Mouse (Mus musculus) liver, embryonic 15.5 days (tissue): ENCODE data around the gene Cdh13. TPM values are rescaled to one million over a fixed set of nuclear protein-coding genes. Genes with fewer than 3 reads are reported as not detected.

ENCODE experiments used
- ATAC-seq: fragments of 200-750 bp; cut with Nextera tagmentation; 2 replicates; pipeline ENCODE4 v1.8.0; 2017; ENCODE audit warnings: moderate number of reproducible peaks, mild to moderate bottlenecking, moderate library complexity; ENCODE audit not compliant: insufficient read depth
- H3K27ac ChIP-seq: fragments of 300-500 bp; sonication (generic); replicated peaks from 2 replicates; pipeline ENCODE4 v1.5.1; 2015; ENCODE audit warnings: mild to moderate bottlenecking, inconsistent platforms
- H3K27me3 ChIP-seq: fragments of 300-500 bp; sonication (generic); 2 replicates; pipeline ENCODE4 v1.6.1; 2015; ENCODE audit warnings: mild to moderate bottlenecking, inconsistent platforms
- H3K36me3 ChIP-seq: fragments of 300-500 bp; sonication (generic); replicated peaks from 2 replicates; pipeline ENCODE4 v1.6.1; 2015; ENCODE audit warnings: moderate library complexity, mild to moderate bottlenecking, inconsistent platforms
- H3K4me1 ChIP-seq: fragments of 300-500 bp; sonication (generic); replicated peaks from 2 replicates; pipeline ENCODE4 v1.6.1; 2015; ENCODE audit warnings: inconsistent platforms
- H3K4me2 ChIP-seq: fragments of 300-500 bp; sonication (generic); 2 replicates; pipeline ENCODE4 v1.6.1; 2015; ENCODE audit warnings: moderate library complexity, mild to moderate bottlenecking, inconsistent platforms
- H3K4me3 ChIP-seq: fragments of 300-500 bp; sonication (generic); replicated peaks from 2 replicates; pipeline ENCODE4 v1.5.1; 2015; ENCODE audit warnings: mild to moderate bottlenecking, inconsistent platforms
- H3K9ac ChIP-seq: fragments of 300-500 bp; sonication (generic); 2 replicates; pipeline ENCODE4 v1.6.1; 2015; ENCODE audit warnings: moderate library complexity, mild to moderate bottlenecking, inconsistent platforms
- H3K9me3 ChIP-seq: fragments of 300-500 bp; sonication (generic); replicated peaks from 2 replicates; pipeline ENCODE4 v1.6.1; 2016; ENCODE audit warnings: inconsistent platforms
- WGBS: fragments of 180-500 bp; shearing (Covaris S2); methylation state at CpG from one replicate; pipeline ENCODE4 v1.1.7; 2015; ENCODE audit warnings: mixed read lengths; ENCODE audit not compliant: insufficient replicate concordance; 5-methylcytosine and 5-hydroxymethylcytosine counted together
- polyA plus RNA-seq: library from polyadenylated mRNA; unstranded; fragments of >200 nt; fragmentation: Nextera tagmentation; extraction: Ambion mirVana; gene quantifications from 2 replicates; pipeline ENCODE4 v1.2.1, GENCODE M21; 2015

Cdh13 gene
- polyA plus RNA-seq, 1 experiment from 2014 or later: 0.56 TPM

- Histone ChIP-seq H3K27me3 (no peaks in the 10 kb centered on the region), H3K4me1 (no peaks in the 10 kb centered on the region), H3K9me3 (0 out of 2 replicates have a peak, but pooled peaks cover 6% of the 10 kb centered on the region), H3K27ac (no peak overlapping the region), H3K4me3 (no peak overlapping the region), H3K36me3 (no peaks in the 10 kb centered on the region), H3K4me2 (no peak overlapping the region), H3K9ac (no peak overlapping the region)
- WGBS: 28% methylated on average over 11 of the region's 11 CpGs
- no peak for ATAC-seq
These were observed 975.1 kb downstream of the Cdh13 start for GRCm38 (mm10) chr8:119258642-119259041.

- Histone ChIP-seq H3K9ac (no peak overlapping the region), H3K36me3 (no peaks in the 10 kb centered on the region), H3K27ac (no peak overlapping the region), H3K4me2 (no peak overlapping the region), H3K27me3 (no peaks in the 10 kb centered on the region), H3K9me3 (no peaks in the 10 kb centered on the region), H3K4me3 (no peak overlapping the region), H3K4me1 (no peaks in the 10 kb centered on the region)
- 63% methylated on average over 7 of the region's 7 CpGs for WGBS
- ATAC-seq: no peak
These were observed 980.2 kb downstream of the Cdh13 start for GRCm38 (mm10) chr8:119263750-119264149.

GRCm38 (mm10) chr8:119266304-119266703 is 982.8 kb downstream of the Cdh13 start:
- Histone ChIP-seq H3K4me1 (no peaks in the 10 kb centered on the region), H3K9ac (no peak overlapping the region), H3K4me2 (no peak overlapping the region), H3K27me3 (no peaks in the 10 kb centered on the region), H3K36me3 (no peaks in the 10 kb centered on the region), H3K4me3 (no peak overlapping the region), H3K9me3 (no peaks in the 10 kb centered on the region), H3K27ac (no peak overlapping the region)
- ATAC-seq: no peak
- 67% methylated on average over 4 of the region's 4 CpGs for WGBS

- no peaks in the 10 kb centered on the region for H3K9me3 ChIP-seq
- no peaks in the 10 kb centered on the region for H3K4me1 ChIP-seq
- no peak overlapping the region for H3K9ac ChIP-seq
- no peak for ATAC-seq
- H3K27ac ChIP-seq: no peak overlapping the region
- H3K4me2 ChIP-seq: no peak overlapping the region
- WGBS: 31% methylated on average over 3 of the region's 3 CpGs
- no peaks in the 10 kb centered on the region for H3K36me3 ChIP-seq
- H3K4me3 ChIP-seq: no peak overlapping the region
- H3K27me3 ChIP-seq: no peaks in the 10 kb centered on the region
These were observed 986.0 kb downstream of the Cdh13 start for GRCm38 (mm10) chr8:119269576-119269975.

GRCm38 (mm10) chr8:119270371-119270770 is 986.8 kb downstream of the Cdh13 start:
- 70% methylated on average over 9 of the region's 9 CpGs for WGBS
- no peaks in the 10 kb centered on the region for H3K4me1 ChIP-seq
- H3K4me3 ChIP-seq: no peak overlapping the region
- H3K4me2 ChIP-seq: no peak overlapping the region
- no peak for ATAC-seq
- H3K27ac ChIP-seq: no peak overlapping the region
- H3K27me3 ChIP-seq: no peaks in the 10 kb centered on the region
- H3K9ac ChIP-seq: no peak overlapping the region
- no peaks in the 10 kb centered on the region for H3K9me3 ChIP-seq
- H3K36me3 ChIP-seq: no peaks in the 10 kb centered on the region

- Histone ChIP-seq H3K4me1 (no peaks in the 10 kb centered on the region), H3K9me3 (no peaks in the 10 kb centered on the region), H3K9ac (no peak overlapping the region), H3K36me3 (no peaks in the 10 kb centered on the region), H3K4me2 (no peak overlapping the region), H3K27ac (no peak overlapping the region), H3K4me3 (no peak overlapping the region), H3K27me3 (no peaks in the 10 kb centered on the region)
- ATAC-seq: no peak
- WGBS: 49% methylated on average over 8 of the region's 8 CpGs
These were observed 989.4 kb downstream of the Cdh13 start for GRCm38 (mm10) chr8:119272891-119273290.

GRCm38 (mm10) chr8:119275442-119275841 is 991.9 kb downstream of the Cdh13 start:
- WGBS: 65% methylated on average over 1 of the region's 1 CpGs
- Histone ChIP-seq H3K9me3 (no peaks in the 10 kb centered on the region), H3K27ac (no peak overlapping the region)

GRCm38 (mm10) chr8:119277047-119277451 is 993.5 kb downstream of the Cdh13 start:
- Histone ChIP-seq H3K27me3 (no peaks in the 10 kb centered on the region), H3K4me1 (no peaks in the 10 kb centered on the region), H3K4me2 (no peak overlapping the region), H3K36me3 (no peaks in the 10 kb centered on the region), H3K4me3 (no peak overlapping the region), H3K9ac (no peak overlapping the region), H3K27ac (no peak overlapping the region), H3K9me3 (no peaks in the 10 kb centered on the region)
- ATAC-seq: no peak
- 56% methylated on average over 3 of the region's 3 CpGs for WGBS

More at GRCm38 (mm10) chr8:119275442-119275841, 991.9 kb downstream of the Cdh13 start:
- Histone ChIP-seq H3K36me3 (no peaks in the 10 kb centered on the region), H3K27me3 (no peaks in the 10 kb centered on the region), H3K9ac (no peak overlapping the region), H3K4me3 (no peak overlapping the region), H3K4me1 (no peaks in the 10 kb centered on the region), H3K4me2 (no peak overlapping the region)
- ATAC-seq: no peak

GRCm38 (mm10) chr8:119281761-119282160 is 998.2 kb downstream of the Cdh13 start:
- no peaks in the 10 kb centered on the region for H3K4me1 ChIP-seq
- H3K9me3 ChIP-seq: no peaks in the 10 kb centered on the region
- ATAC-seq: no peak
- H3K27ac ChIP-seq: no peak overlapping the region
- 60% methylated on average over 2 of the region's 2 CpGs for WGBS
- no peak overlapping the region for H3K4me2 ChIP-seq
- no peak overlapping the region for H3K9ac ChIP-seq
- no peak overlapping the region for H3K4me3 ChIP-seq
- no peaks in the 10 kb centered on the region for H3K36me3 ChIP-seq
- H3K27me3 ChIP-seq: no peaks in the 10 kb centered on the region

GRCm38 (mm10) chr8:119284516-119284915 is 1001.0 kb downstream of the Cdh13 start:
- H3K27me3 ChIP-seq: no peaks in the 10 kb centered on the region
- no peak for ATAC-seq
- H3K4me2 ChIP-seq: no peak overlapping the region
- no peaks in the 10 kb centered on the region for H3K9me3 ChIP-seq
- no peaks in the 10 kb centered on the region for H3K36me3 ChIP-seq
- no peak overlapping the region for H3K9ac ChIP-seq
- no peak overlapping the region for H3K4me3 ChIP-seq
- H3K4me1 ChIP-seq: no peaks in the 10 kb centered on the region
- 60% methylated on average over 9 of the region's 9 CpGs for WGBS
- H3K27ac ChIP-seq: no peak overlapping the region

GRCm38 (mm10) chr8:119284920-119285319 is 1001.4 kb downstream of the Cdh13 start:
- H3K27ac ChIP-seq: no peak overlapping the region
- H3K36me3 ChIP-seq: no peaks in the 10 kb centered on the region
- no peak overlapping the region for H3K4me3 ChIP-seq
- no peak overlapping the region for H3K9ac ChIP-seq
- H3K4me2 ChIP-seq: no peak overlapping the region
- no peaks in the 10 kb centered on the region for H3K9me3 ChIP-seq
- no peak for ATAC-seq
- no peaks in the 10 kb centered on the region for H3K27me3 ChIP-seq
- 59% methylated on average over 4 of the region's 4 CpGs for WGBS
- H3K4me1 ChIP-seq: no peaks in the 10 kb centered on the region

GRCm38 (mm10) chr8:119295477-119295876 is 1011.9 kb downstream of the Cdh13 start:
- Histone ChIP-seq H3K9ac (no peak overlapping the region), H3K27me3 (no peaks in the 10 kb centered on the region), H3K36me3 (no peaks in the 10 kb centered on the region), H3K27ac (no peak overlapping the region), H3K4me1 (no peaks in the 10 kb centered on the region), H3K9me3 (no peaks in the 10 kb centered on the region), H3K4me3 (no peak overlapping the region), H3K4me2 (no peak overlapping the region)
- 61% methylated on average over 13 of the region's 13 CpGs for WGBS
- no peak for ATAC-seq
